Mouse (Mus musculus): ENCODE results near the gene Cgref1.

DNA sequence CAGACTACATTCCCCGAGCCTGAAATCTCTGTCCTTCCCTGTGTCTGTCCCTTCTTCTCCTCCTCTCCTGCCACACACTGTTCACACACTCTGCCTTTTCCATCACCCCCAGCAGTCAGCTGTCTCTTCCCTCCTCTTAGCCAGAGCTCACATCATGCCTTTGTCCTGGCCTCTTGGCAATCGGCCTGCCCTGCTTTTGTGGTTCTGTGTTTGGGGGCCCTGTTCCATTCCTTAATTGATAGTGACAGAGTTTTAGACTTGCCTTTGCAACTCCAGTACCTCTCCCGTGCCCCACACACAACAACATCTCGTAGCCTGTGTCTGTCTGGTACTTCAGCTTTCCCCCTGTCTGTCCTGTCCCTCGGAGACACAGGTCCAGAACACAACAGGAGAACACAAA is 33.2 kb downstream of the Cgref1 start:
- no peak for TF ChIP-seq CTCF (IDR thresholded peaks at IDR 0.05; ENCODE audit: extremely low read depth, insufficient read depth, insufficient read length, insufficient replicate concordance)
- no peak for TF ChIP-seq POLR2A (IDR thresholded peaks at IDR 0.05; ENCODE audit: low read depth, low read length)

Measured in spleen, adult 2 months (tissue).